Mouse (Mus musculus) testis, adult 2 months (tissue): ENCODE data around the gene Crtac1. TPM values are rescaled to one million over a fixed set of nuclear protein-coding genes. Genes with fewer than 3 reads are reported as not detected.

Experiments used
- H3K27ac ChIP-seq: fragments of 200-500 bp; 2 replicates; pipeline ENCODE4 v1.5.1; 2012; ENCODE audit warnings: low read depth, low read length; ENCODE audit not compliant: control insufficient read depth, insufficient read depth
- H3K27me3 ChIP-seq: fragments of 200-500 bp; 2 replicates; pipeline ENCODE4 v1.6.1; 2012; ENCODE audit warnings: mild to moderate bottlenecking, low read length, moderate library complexity; ENCODE audit not compliant: control insufficient read depth, insufficient read depth
- H3K36me3 ChIP-seq: fragments of 200-500 bp; 2 replicates; pipeline ENCODE4 v1.6.1; 2012; ENCODE audit warnings: mild to moderate bottlenecking, low read length; ENCODE audit not compliant: control insufficient read depth, insufficient read depth
- H3K4me1 ChIP-seq: fragments of 200-500 bp; 2 replicates; pipeline ENCODE4 v1.6.1; 2012; ENCODE audit warnings: low read length; ENCODE audit not compliant: control insufficient read depth, insufficient read depth
- H3K4me3 ChIP-seq: fragments of 200-500 bp; 2 replicates; pipeline ENCODE4 v1.5.1; 2012; ENCODE audit warnings: low read depth, mild to moderate bottlenecking, low read length, moderate library complexity, mixed read lengths; ENCODE audit not compliant: control insufficient read depth
- CTCF ChIP-seq: fragments of 200-500 bp; IDR thresholded peaks from 2 replicates; pipeline ENCODE4 v1.5.1; 2012; ENCODE audit warnings: low read depth, mild to moderate bottlenecking, inconsistent platforms, low read length, moderate library complexity; ENCODE audit not compliant: control insufficient read depth, insufficient read depth, insufficient replicate concordance
- POLR2A ChIP-seq: fragments of 200-500 bp; IDR thresholded peaks from 2 replicates; pipeline ENCODE4 v1.6.1; 2012; ENCODE audit warnings: low read depth, mild to moderate bottlenecking, inconsistent platforms, low read length, moderate library complexity; ENCODE audit not compliant: control insufficient read depth
- polyA plus RNA-seq: library from polyadenylated mRNA; depleted of rRNA; stranded (reverse); fragments of >200 nt; gene quantifications from 2 replicates; pipeline ENCODE4 v1.2.3, GENCODE M21; 2012

Gene Crtac1
- polyA plus RNA-seq, 1 experiment: 3.7 TPM

DNA sequence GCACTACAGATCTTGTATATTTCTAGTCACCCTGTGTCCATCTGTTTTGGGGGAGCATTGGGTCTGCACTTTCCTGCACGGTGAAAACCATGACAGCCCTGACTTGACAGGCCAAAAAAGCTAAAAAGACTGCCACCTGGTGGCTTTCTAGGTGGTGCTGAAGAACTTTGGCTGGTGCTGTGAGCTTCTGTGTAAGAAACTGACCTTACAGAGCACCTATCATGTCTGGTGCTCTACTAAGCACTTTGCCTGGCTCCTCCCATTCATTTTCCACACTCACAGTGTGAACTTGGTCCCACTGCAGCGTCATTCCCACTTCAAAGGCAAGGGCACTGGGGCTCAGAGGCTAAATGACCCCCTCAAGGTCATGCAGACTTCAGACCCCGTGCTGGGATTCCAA is 8.5 kb upstream of the Crtac1 start:
- H3K4me3 ChIP-seq: no peak overlapping the region
- H3K27ac ChIP-seq: no peak overlapping the region
- no peaks in the 10 kb centered on the region; the same call in 1 of the 2 replicates for H3K4me1 ChIP-seq
- TF ChIP-seq CTCF (no peak), POLR2A (no peak)
- H3K27me3 ChIP-seq: no peaks in the 10 kb centered on the region
- H3K36me3 ChIP-seq: no peaks in the 10 kb centered on the region

DNA sequence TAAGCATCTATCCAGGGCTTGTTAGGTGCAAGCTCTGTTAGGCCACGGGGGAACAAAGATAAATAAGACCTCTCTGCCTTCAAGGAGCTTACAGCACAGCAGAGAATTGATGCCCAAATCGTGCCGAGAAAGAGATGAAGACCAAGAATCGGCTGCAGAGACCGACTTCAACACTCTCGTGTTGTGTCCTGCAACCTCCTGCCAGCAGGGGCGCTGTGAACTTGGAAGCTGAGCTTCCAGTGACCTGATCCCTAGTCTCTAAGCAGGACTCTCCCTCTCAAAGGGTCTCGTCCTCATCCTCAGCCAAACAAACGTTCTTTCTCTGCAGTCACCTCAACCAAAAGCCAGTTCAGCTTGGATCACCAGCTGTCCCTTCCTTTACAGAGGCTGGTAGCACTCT is 7.8 kb upstream of the Crtac1 start:
- Histone ChIP-seq H3K4me3 (no peak overlapping the region), H3K4me1 (no peaks in the 10 kb centered on the region; the same call in 1 of the 2 replicates), H3K36me3 (no peaks in the 10 kb centered on the region), H3K27me3 (no peaks in the 10 kb centered on the region), H3K27ac (no peak overlapping the region)
- TF ChIP-seq POLR2A (no peak), CTCF (peak; percentile 88; the same call in 1 of the 2 replicates)

DNA sequence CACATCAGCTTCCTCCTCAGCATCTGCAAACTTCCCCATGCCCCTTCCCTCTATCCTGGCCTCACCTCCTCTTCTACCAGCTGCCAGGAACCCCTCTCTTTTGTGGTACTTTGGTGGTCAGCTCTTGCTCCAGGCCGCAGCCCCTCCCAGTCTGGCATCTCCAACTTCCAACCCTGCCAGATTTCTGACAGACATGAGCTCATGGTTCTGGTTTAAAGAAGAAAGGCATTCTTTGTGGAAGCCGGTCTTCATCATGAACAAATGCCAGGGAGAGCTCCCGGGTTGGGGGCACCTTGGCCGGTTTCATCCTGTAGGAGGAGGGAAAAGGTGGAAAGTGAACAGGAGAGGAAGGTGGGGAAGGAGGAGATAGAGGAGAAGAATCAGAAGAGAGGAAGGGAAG is 4.0 kb upstream of the Crtac1 start:
- H3K4me1 ChIP-seq: peaks cover 13% of the 10 kb centered on the region
- H3K36me3 ChIP-seq: no peaks in the 10 kb centered on the region
- no peak overlapping the region for H3K27ac ChIP-seq
- H3K27me3 ChIP-seq: no peaks in the 10 kb centered on the region
- no peak overlapping the region for H3K4me3 ChIP-seq
- TF ChIP-seq POLR2A (no peak), CTCF (no peak)

DNA sequence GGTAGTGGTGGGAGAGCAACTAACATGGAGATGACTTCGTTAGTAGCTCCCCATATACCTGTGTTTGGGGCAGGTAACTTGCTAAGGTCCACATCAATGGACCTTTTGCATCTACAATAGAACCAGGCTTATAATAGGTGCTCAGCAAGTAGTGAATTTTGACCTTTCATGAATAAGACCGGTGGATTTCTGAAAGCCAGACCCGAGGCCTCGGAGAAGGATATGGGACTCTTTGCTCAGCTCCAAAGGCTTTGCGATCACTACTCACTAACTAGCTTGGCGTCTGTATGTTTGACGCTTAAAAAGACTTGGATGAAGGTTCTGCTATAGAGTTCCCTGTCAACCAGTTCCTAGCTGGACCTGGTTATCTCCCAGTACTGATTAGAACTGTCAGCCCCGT is 1.2 kb upstream of the Crtac1 start:
- TF ChIP-seq CTCF (no peak), POLR2A (no peak)
- no peaks in the 10 kb centered on the region for H3K36me3 ChIP-seq
- peaks cover 13% of the 10 kb centered on the region for H3K4me1 ChIP-seq
- no peak overlapping the region for H3K27ac ChIP-seq
- no peak overlapping the region for H3K4me3 ChIP-seq
- no peaks in the 10 kb centered on the region for H3K27me3 ChIP-seq

DNA sequence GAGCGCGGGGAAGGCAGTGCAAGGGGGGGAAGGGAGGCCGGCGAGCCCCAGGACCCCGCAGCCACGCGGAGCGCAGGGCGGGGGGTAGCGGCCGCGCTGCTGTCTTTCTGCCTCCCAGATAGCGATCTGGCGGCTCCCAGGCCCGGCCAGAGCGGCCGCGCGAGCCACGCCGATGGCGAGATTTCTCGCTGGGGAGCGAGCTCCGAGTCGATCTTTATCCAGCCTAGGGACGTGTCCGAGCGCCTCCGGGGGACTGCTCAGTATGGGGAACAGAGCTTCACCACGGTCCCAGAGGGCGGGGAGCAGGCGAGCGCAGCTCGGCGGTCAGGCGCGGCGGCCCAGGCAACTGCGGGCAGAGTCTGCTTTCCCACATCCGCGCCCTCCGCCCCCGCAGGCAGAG is 608 bp upstream of the Crtac1 start:
- H3K27me3 ChIP-seq: no peaks in the 10 kb centered on the region
- TF ChIP-seq POLR2A (no peak), CTCF (no peak)
- no peaks in the 10 kb centered on the region for H3K36me3 ChIP-seq
- H3K4me1 ChIP-seq: peaks cover 13% of the 10 kb centered on the region
- H3K27ac ChIP-seq: no peak overlapping the region
- peak overlapping the region; percentile 41 for H3K4me3 ChIP-seq

DNA sequence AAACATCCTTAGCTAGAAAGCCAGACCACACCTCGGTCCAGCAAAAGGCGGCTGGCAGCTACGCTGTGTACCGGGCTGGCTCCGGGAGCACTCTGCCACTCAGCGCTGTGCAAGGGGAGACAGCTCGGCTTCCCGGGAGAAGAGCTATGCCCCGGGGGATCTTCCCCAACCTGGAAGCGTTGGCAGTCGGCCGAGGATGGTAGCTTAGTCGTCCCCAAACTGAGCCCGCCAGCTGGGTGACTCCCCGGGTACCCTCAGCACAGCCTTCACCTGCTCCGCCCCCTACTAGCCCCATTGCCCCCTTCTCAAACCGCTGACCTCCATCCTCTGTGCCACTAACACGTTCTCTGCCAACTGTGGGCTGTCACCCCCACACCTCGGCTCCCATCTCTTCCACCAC is 602 bp downstream of the Crtac1 start:
- no peak overlapping the region for H3K27ac ChIP-seq
- TF ChIP-seq CTCF (no peak), POLR2A (no peak)
- no peaks in the 10 kb centered on the region for H3K27me3 ChIP-seq
- H3K4me1 ChIP-seq: peaks cover 13% of the 10 kb centered on the region
- H3K4me3 ChIP-seq: peak overlapping the region; percentile 62
- no peaks in the 10 kb centered on the region for H3K36me3 ChIP-seq

DNA sequence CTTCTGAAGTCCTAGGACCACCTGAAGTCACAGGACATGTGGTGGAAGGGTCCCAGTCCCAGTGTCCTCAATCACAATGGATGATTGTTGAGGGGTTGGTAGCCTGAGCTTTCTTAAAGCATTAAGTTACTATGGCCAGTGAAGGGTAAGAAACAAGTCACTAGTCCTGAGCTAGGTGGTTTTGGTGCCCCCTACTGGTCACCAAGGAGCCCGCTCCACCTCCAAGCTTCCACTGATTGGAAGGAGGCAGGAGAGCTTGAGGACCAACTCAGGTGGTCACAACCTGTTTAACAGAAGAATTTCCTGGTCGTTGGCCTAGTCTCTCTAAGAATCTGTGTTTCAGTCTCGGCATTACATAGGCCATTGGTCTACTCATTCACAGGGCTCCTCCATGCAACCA is 2.2 kb downstream of the Crtac1 start:
- no peak overlapping the region for H3K27ac ChIP-seq
- no peaks in the 10 kb centered on the region for H3K27me3 ChIP-seq

DNA sequence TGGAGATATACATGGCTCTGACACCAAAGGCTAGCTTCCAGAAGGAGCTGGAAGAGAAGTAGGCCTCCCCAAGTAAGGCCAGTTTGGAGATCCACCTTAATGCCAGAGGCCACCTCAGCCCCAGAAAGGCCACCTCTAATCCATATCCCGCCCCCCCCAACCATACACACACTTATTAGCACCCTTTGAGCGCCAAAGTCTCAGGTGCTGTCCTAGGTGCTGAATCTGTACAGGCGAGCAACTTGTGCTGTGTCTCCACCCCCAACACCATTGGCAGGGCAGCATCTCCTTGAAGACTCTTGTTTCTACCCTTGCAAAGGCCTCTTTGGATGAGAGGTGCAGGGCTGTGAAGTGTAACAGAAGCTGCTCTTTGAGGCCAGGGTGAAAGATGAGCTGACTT is 6.4 kb downstream of the Crtac1 start:
- Histone ChIP-seq H3K36me3 (no peaks in the 10 kb centered on the region), H3K4me3 (peak overlapping the region; percentile 52), H3K27ac (no peak overlapping the region), H3K27me3 (no peaks in the 10 kb centered on the region), H3K4me1 (no peaks in the 10 kb centered on the region)
- TF ChIP-seq POLR2A (no peak), CTCF (no peak)

More for the DNA sequence above, 2.2 kb downstream of the Crtac1 start:
- Histone ChIP-seq H3K36me3 (no peaks in the 10 kb centered on the region), H3K4me1 (peaks cover 13% of the 10 kb centered on the region), H3K4me3 (no peak overlapping the region)
- TF ChIP-seq CTCF (peak; percentile 72; the same call in 1 of the 2 replicates), POLR2A (no peak)
